Mouse (Mus musculus) MEL (cell line): ENCODE data around the gene Srf. TPM values are rescaled to one million over a fixed set of nuclear protein-coding genes. Genes with fewer than 3 reads are reported as not detected.
A peak's percentile ranks its signal among the peaks of the same experiment; 100 is the strongest.

Experiments used
- DNase-seq: peaks from one replicate; pipeline ENCODE4 v3.0.0; 2011; ENCODE audit warnings: low read depth, low spot score
- H3K27ac ChIP-seq: 2 replicates; pipeline ENCODE4 v1.5.1; 2012; ENCODE audit warnings: low read depth, mild to moderate bottlenecking, control low read depth, low read length, moderate library complexity; ENCODE audit not compliant: control insufficient read depth
- H3K27me3 ChIP-seq, 2 experiments: fragments of 150-350 bp in 1 of 2; sonication (generic) in 1 of 2; 2 replicates each; pipeline ENCODE4 v1.6.1; 2012; ENCODE audit warnings: low read length in 2 of 2, mild to moderate bottlenecking in 2 of 2, improper control_type of control experiment in 1 of 2, moderate library complexity in 1 of 2; ENCODE audit not compliant: insufficient read depth in 2 of 2, control insufficient read depth in 1 of 2
- H3K36me3 ChIP-seq, 2 experiments: 2 replicates each; pipeline ENCODE4 v1.6.1; 2012 to 2014; ENCODE audit warnings: low read length in 2 of 2, improper control_type of control experiment in 1 of 2, inconsistent platforms in 1 of 2, mild to moderate bottlenecking in 1 of 2; ENCODE audit not compliant: insufficient read depth in 2 of 2, control insufficient read depth in 1 of 2
- H3K4me1 ChIP-seq, 2 experiments: fragments of 150-350 bp in 1 of 2; sonication (generic) in 1 of 2; 2 replicates each; pipeline ENCODE4 v1.6.1; 2012; ENCODE audit warnings: low read length in 2 of 2, improper control_type of control experiment in 1 of 2, mild to moderate bottlenecking in 1 of 2; ENCODE audit not compliant: insufficient read depth in 2 of 2, control insufficient read depth in 1 of 2
- H3K4me3 ChIP-seq, 2 experiments: fragments of 150-350 bp in 1 of 2; sonication (generic) in 1 of 2; 2 replicates each; pipeline ENCODE4 v1.5.1; 2012; ENCODE audit warnings: low read depth in 2 of 2, low read length in 2 of 2, mild to moderate bottlenecking in 2 of 2, moderate library complexity in 2 of 2, control low read depth in 1 of 2, improper control_type of control experiment in 1 of 2; ENCODE audit not compliant: control insufficient read depth in 1 of 2, insufficient read depth in 1 of 2
- H3K79me2 ChIP-seq: 2 replicates; pipeline ENCODE4 v1.6.1; 2012; ENCODE audit warnings: mild to moderate bottlenecking, low read length, moderate library complexity; ENCODE audit not compliant: control insufficient read depth, poor library complexity, insufficient read depth
- H3K9ac ChIP-seq: 2 replicates; pipeline ENCODE4 v1.6.1; 2012; ENCODE audit warnings: low read depth, mild to moderate bottlenecking, control low read depth, low read length, moderate library complexity; ENCODE audit not compliant: control insufficient read depth, poor library complexity, severe bottlenecking
- H3K9me3 ChIP-seq: fragments of 150-350 bp; sonication (generic); replicated peaks from 2 replicates; pipeline ENCODE4 v1.6.1; 2012; ENCODE audit warnings: mild to moderate bottlenecking, low read length, improper control_type of control experiment, moderate library complexity; ENCODE audit not compliant: insufficient read depth
- BHLHE40 ChIP-seq: IDR thresholded peaks from 2 replicates; pipeline ENCODE4 v1.6.1; 2012; ENCODE audit warnings: low read depth, mild to moderate bottlenecking, inconsistent platforms, low read length, improper control_type of control experiment, borderline replicate concordance
- CHD2 ChIP-seq: IDR thresholded peaks from 2 replicates; pipeline ENCODE4 v1.6.1; 2011; ENCODE audit warnings: low read length, improper control_type of control experiment
- E2F4 ChIP-seq: IDR thresholded peaks from 2 replicates; pipeline ENCODE4 v1.6.1; 2011; ENCODE audit warnings: low read depth, low read length, improper control_type of control experiment, borderline replicate concordance
- ELF1 ChIP-seq: IDR thresholded peaks from 2 replicates; pipeline ENCODE4 v1.6.1; 2014; ENCODE audit warnings: low read depth, mild to moderate bottlenecking, inconsistent platforms, low read length, improper control_type of control experiment, moderate library complexity
- EP300 ChIP-seq, 2 experiments: IDR thresholded peaks; 2 replicates each; pipeline ENCODE4 v1.6.1; 2011; ENCODE audit warnings: improper control_type of control experiment in 2 of 2, low read length in 2 of 2, low read depth in 1 of 2, mild to moderate bottlenecking in 1 of 2
- ETS1 ChIP-seq: IDR thresholded peaks from 2 replicates; pipeline ENCODE4 v1.6.1; 2012; ENCODE audit warnings: low read depth, mild to moderate bottlenecking, inconsistent platforms, low read length, improper control_type of control experiment, moderate library complexity
- GABPA ChIP-seq: IDR thresholded peaks from 2 replicates; pipeline ENCODE4 v1.6.1; 2012; ENCODE audit warnings: low read depth, mild to moderate bottlenecking, inconsistent platforms, low read length, improper control_type of control experiment, moderate library complexity
- GATA1 ChIP-seq: IDR thresholded peaks from 2 replicates; pipeline ENCODE4 v1.6.1; 2011; ENCODE audit warnings: low read depth, low read length, improper control_type of control experiment
- HCFC1 ChIP-seq: IDR thresholded peaks from 2 replicates; pipeline ENCODE4 v1.6.1; 2012; ENCODE audit warnings: low read depth, mild to moderate bottlenecking, inconsistent platforms, low read length, improper control_type of control experiment, moderate library complexity
- KAT2A ChIP-seq: conservative IDR thresholded peaks from 2 replicates; pipeline ENCODE4 v1.6.1; 2012; ENCODE audit warnings: low read depth, low read length, improper control_type of control experiment, inconsistent platforms
- MAFK ChIP-seq: IDR thresholded peaks from 2 replicates; pipeline ENCODE4 v1.6.1; 2011; ENCODE audit warnings: low read depth, mild to moderate bottlenecking, low read length, improper control_type of control experiment, borderline replicate concordance
- MAX ChIP-seq: IDR thresholded peaks from 2 replicates; pipeline ENCODE4 v1.6.1; 2011; ENCODE audit warnings: low read length, improper control_type of control experiment
- MEF2A ChIP-seq: IDR thresholded peaks from 2 replicates; pipeline ENCODE4 v1.6.1; 2014; ENCODE audit warnings: low read depth, mild to moderate bottlenecking, inconsistent platforms, low read length, improper control_type of control experiment; ENCODE audit not compliant: poor library complexity, insufficient replicate concordance, severe bottlenecking; ENCODE audit errors: extremely low read depth
- MXI1 ChIP-seq: IDR thresholded peaks from 2 replicates; pipeline ENCODE4 v1.6.1; 2011; ENCODE audit warnings: mild to moderate bottlenecking, low read depth, low read length, improper control_type of control experiment
- MYB ChIP-seq: IDR thresholded peaks from 2 replicates; pipeline ENCODE4 v1.6.1; 2011; ENCODE audit warnings: mild to moderate bottlenecking, low read depth, low read length, improper control_type of control experiment
- MYC ChIP-seq: IDR thresholded peaks from 2 replicates; pipeline ENCODE4 v1.6.1; 2011; ENCODE audit warnings: low read depth, mild to moderate bottlenecking, low read length, improper control_type of control experiment, moderate library complexity
- NELFE ChIP-seq: IDR thresholded peaks from 2 replicates; pipeline ENCODE4 v1.6.1; 2011; ENCODE audit warnings: low read depth, low read length, improper control_type of control experiment
- POLR2A ChIP-seq, 2 experiments: IDR thresholded peaks; 2 replicates each; pipeline ENCODE4 v1.6.1; 2011 to 2012; ENCODE audit warnings: low read length in 2 of 2, mild to moderate bottlenecking in 2 of 2, control low read depth in 1 of 2, improper control_type of control experiment in 1 of 2, low read depth in 1 of 2, moderate library complexity in 1 of 2; ENCODE audit not compliant: control insufficient read depth in 1 of 2, insufficient read depth in 1 of 2, poor library complexity in 1 of 2
- POLR2AphosphoS2 ChIP-seq: IDR thresholded peaks from 2 replicates; pipeline ENCODE4 v1.6.1; 2011; ENCODE audit warnings: low read length, improper control_type of control experiment
- POLR2AphosphoS5 ChIP-seq: IDR thresholded peaks from 2 replicates; pipeline ENCODE4 v1.6.1; 2012; ENCODE audit warnings: low read depth, borderline replicate concordance, mild to moderate bottlenecking, inconsistent platforms, low read length, moderate library complexity, mixed read lengths
- RCOR1 ChIP-seq: IDR thresholded peaks from 2 replicates; pipeline ENCODE4 v1.6.1; 2012; ENCODE audit warnings: low read depth, mild to moderate bottlenecking, inconsistent platforms, low read length, improper control_type of control experiment
- SIN3A ChIP-seq: IDR thresholded peaks from 2 replicates; pipeline ENCODE4 v1.6.1; 2012; ENCODE audit warnings: low read length, improper control_type of control experiment, inconsistent platforms
- TAL1 ChIP-seq: IDR thresholded peaks from 2 replicates; pipeline ENCODE4 v1.6.1; 2012; ENCODE audit warnings: mild to moderate bottlenecking, inconsistent platforms, low read length, moderate library complexity, mixed read lengths
- TCF12 ChIP-seq: IDR thresholded peaks from 2 replicates; pipeline ENCODE4 v1.6.1; 2014; ENCODE audit warnings: low read depth, mild to moderate bottlenecking, inconsistent platforms, low read length, improper control_type of control experiment, moderate library complexity
- UBTF ChIP-seq: IDR thresholded peaks from 2 replicates; pipeline ENCODE4 v1.6.1; 2012; ENCODE audit warnings: low read depth, mild to moderate bottlenecking, inconsistent platforms, low read length, improper control_type of control experiment, moderate library complexity, borderline replicate concordance; ENCODE audit not compliant: insufficient read depth
- USF1 ChIP-seq: IDR thresholded peaks from 2 replicates; pipeline ENCODE4 v1.6.1; 2014; ENCODE audit warnings: low read depth, mild to moderate bottlenecking, inconsistent platforms, low read length, improper control_type of control experiment, moderate library complexity
- USF2 ChIP-seq, 2 experiments: IDR thresholded peaks; 2 replicates each; pipeline ENCODE4 v1.6.1; 2011 to 2012; ENCODE audit warnings: improper control_type of control experiment in 2 of 2, low read length in 2 of 2, borderline replicate concordance in 1 of 2, inconsistent platforms in 1 of 2, low read depth in 1 of 2, mild to moderate bottlenecking in 1 of 2; ENCODE audit not compliant: insufficient read depth in 1 of 2
- ZMIZ1 ChIP-seq: IDR thresholded peaks from 2 replicates; pipeline ENCODE4 v1.6.1; 2012; ENCODE audit warnings: low read depth, mild to moderate bottlenecking, inconsistent platforms, low read length, improper control_type of control experiment, moderate library complexity
- ZNF384 ChIP-seq: IDR thresholded peaks from 2 replicates; pipeline ENCODE4 v1.6.1; 2012; ENCODE audit warnings: low read depth, mild to moderate bottlenecking, inconsistent platforms, low read length, improper control_type of control experiment
- polyA plus RNA-seq, 2 experiments: library from polyadenylated mRNA; stranded (reverse) in 1 of 2; unstranded in 1 of 2; fragments of >175 nt in 1 of 2; fragments of >200 nt in 1 of 2; gene quantifications; 2 replicates each; pipeline versions ENCODE4 v1.2.1 to v1.2.4; 2012; ENCODE audit warnings: low replicate concordance in 2 of 2, low read depth in 1 of 2; ENCODE audit not compliant: insufficient read length in 2 of 2, insufficient read depth in 1 of 2, missing spikeins in 1 of 2
- total RNA-seq: library from RNA; depleted of rRNA; stranded (reverse); fragments of 300-350 nt; gene quantifications from 2 replicates; pipeline ENCODE4 v1.2.3, GENCODE M21; 2012

Gene Srf
- total and polyA plus RNA-seq, 3 experiments, result 43.9 to 114 TPM; not detected in 1

DNA sequence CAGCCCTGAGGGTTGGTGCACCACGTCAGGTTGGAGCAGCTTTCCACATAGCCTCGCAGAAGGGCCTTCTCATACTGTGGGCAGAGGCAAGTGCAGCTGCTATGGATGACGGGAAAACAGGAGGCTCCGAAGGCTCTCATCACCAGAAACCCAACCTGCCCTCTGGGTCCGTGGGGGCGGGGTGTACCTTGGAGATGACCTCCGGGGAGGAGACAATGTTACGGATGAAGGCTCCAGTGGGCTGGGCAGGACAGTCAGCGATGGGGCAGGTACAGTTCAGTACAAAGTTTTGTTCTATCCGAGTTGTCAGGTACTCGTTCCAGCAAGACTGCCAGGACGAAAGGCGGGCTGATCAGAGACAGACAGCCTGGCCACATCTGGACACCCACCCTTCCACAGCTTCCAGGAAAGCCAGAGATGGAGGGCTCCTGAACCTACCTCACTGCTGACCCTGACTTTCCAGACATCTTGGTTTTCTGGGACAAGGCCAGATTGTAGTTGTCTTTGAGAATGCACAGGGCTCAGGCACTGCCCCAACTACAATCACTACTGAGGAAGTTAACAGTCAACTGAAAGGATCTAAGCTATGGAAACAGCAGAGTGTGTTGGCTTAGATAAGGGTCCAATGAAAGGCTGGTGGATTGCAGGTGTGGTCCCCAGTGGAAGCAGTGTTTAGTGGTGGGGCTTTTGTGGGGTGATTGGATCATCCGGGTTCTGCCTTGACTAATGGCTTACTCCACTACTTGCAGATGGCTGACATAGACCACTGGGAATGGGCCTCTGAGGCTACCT lies 51.9 kb downstream of the Srf start:
- Histone ChIP-seq H3K79me2 (no peaks in the 10 kb centered on the region), H3K4me3 (no peak overlapping the region), H3K9ac (no peak overlapping the region), H3K9me3 (no peaks in the 10 kb centered on the region), H3K27me3 (no peaks in the 10 kb centered on the region), H3K27ac (no peak overlapping the region), H3K36me3 (no peaks in the 10 kb centered on the region; a peak in 1 of 4 replicates), H3K4me1 (0 out of 4 replicates have a peak, but pooled peaks cover 0 to 3% of the 10 kb centered on the region in 2 experiments)
- TF ChIP-seq ELF1, result no peak
- TF ChIP-seq MAX, result no peak
- no peak for TF ChIP-seq E2F4
- no peak for TF ChIP-seq MYB
- no peak for TF ChIP-seq ETS1
- TF ChIP-seq TAL1, result peak; percentile 50
- no peak for TF ChIP-seq MYC
- TF ChIP-seq ZNF384, result no peak
- peak; percentile 43; the same call in 1 of the 2 replicates for TF ChIP-seq GATA1
- no peak for TF ChIP-seq POLR2AphosphoS2
- no peak for TF ChIP-seq KAT2A
- TF ChIP-seq CHD2, result no peak
- TF ChIP-seq EP300 (IDR thresholded peaks at IDR 0.05; ENCODE audit: low read depth in 1 of 2, low read length in 2 of 2), result peak in 1 of 2 experiments; percentile 56; a peak in 2 of 4 replicates
- TF ChIP-seq MXI1, result no peak
- no peak for TF ChIP-seq POLR2AphosphoS5
- TF ChIP-seq HCFC1, result no peak
- TF ChIP-seq MEF2A, result no peak
- TF ChIP-seq RCOR1, result 0 out of 2 replicates have a peak, but pooled peaks have one; percentile 36
- TF ChIP-seq POLR2A (IDR thresholded peaks at IDR 0.05; ENCODE audit: control insufficient read depth in 1 of 2, insufficient read depth in 1 of 2, low read depth in 1 of 2, low read length in 2 of 2, poor library complexity in 1 of 2), result no peak
- peak; percentile 59 for DNase-seq

DNA sequence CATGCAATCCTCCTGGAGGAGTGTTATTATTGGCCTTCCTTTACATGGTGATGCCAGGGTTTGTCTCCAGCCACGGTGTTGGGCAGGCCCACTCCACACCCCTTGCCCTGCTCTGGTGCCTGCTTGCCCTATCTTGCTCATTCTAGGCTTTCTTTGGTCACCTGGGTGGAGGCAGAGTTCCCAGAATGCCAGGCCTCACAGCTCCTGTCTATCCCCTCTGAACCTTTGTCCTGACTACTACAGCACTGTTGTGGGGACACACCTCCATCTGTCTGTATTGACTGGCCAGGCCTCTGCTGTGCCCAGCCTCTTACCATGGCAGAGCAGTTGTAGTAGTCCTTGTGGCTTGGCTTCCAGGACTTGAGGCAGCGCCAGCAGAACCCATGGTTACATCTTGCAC lies 53.2 kb downstream of the Srf start:
- Histone ChIP-seq H3K36me3 (peaks cover 0 to 1% of the 10 kb centered on the region in 2 experiments; a peak in 2 of 4 replicates), H3K9me3 (no peaks in the 10 kb centered on the region), H3K9ac (no peak overlapping the region), H3K4me1 (peaks cover 0 to 4% of the 10 kb centered on the region in 2 experiments; a peak in 2 of 4 replicates), H3K27me3 (no peaks in the 10 kb centered on the region), H3K4me3 (no peak overlapping the region), H3K79me2 (no peaks in the 10 kb centered on the region), H3K27ac (no peak overlapping the region)
- no peak for TF ChIP-seq RCOR1
- TF ChIP-seq MAFK, result no peak
- TF ChIP-seq ZMIZ1, result no peak
- TF ChIP-seq SIN3A, result no peak
- TF ChIP-seq NELFE, result no peak
- no peak for TF ChIP-seq BHLHE40
- TF ChIP-seq GABPA, result no peak
- no peak for TF ChIP-seq TAL1
- no peak for TF ChIP-seq USF1
- TF ChIP-seq POLR2A (IDR thresholded peaks at IDR 0.05; ENCODE audit: control insufficient read depth in 1 of 2, insufficient read depth in 1 of 2, low read depth in 1 of 2, low read length in 2 of 2, poor library complexity in 1 of 2), result no peak
- TF ChIP-seq UBTF, result no peak
- no peak for TF ChIP-seq USF2 (IDR thresholded peaks at IDR 0.05; ENCODE audit: borderline replicate concordance in 1 of 2, insufficient read depth in 1 of 2, low read depth in 1 of 2, low read length in 2 of 2)
- no peak for TF ChIP-seq ZNF384
- no peak for TF ChIP-seq TCF12
- TF ChIP-seq EP300 (IDR thresholded peaks at IDR 0.05; ENCODE audit: low read depth in 1 of 2, low read length in 2 of 2), result no peak
- DNase-seq, result no peak
